Mouse (Mus musculus) T-helper 1 cell (primary cell): ENCODE data around the gene Wipf1.

Experiments used
- in situ Hi-C: fragments of 300-600 bp; cut with MboI, MseI; formaldehyde crosslinking; loops from one replicate; pipeline ENCODE4 v1.15.1; 2025; ENCODE audit warnings: high pct_unique_total_duplicates

Gene Wipf1

DNA sequence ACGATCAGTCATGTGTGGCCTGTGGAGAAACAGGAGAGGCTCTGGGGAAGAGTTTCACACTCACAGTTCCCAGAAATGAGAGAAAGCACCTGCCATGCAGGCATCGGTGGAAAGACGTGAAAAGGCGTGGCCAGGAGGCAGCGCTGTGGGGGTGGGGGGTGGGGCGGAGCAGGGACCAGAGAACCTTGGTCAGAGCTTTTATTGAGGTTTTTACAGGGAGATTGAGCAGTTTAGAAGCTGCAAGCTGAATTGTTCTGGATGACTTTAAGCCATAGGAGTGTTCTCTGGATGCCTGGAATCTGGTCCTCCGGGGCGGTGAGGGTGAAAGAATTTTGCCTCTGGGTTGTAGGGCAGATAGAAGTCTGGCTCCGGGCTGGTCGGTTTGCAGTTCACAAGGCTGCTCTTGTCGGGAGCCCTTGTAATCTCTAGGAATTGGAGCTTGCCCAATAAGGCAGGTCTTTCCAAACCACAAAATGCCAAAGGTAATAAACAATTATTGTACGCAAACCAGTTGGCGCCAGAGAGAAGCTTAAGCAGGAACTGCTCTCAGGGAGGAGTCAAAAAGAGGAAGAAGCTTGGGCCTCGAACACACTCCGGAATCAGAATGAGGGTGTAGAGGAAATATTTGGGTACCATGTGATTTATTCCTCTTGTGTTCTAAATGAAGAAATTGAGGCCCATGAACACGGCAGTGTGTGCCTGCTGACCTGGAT lies 11.1 kb upstream of the Wipf1 start:
- in situ Hi-C loops = loop anchor here (5.0 kb wide), 1 partner anchor 48 kb away; no protein-coding TSS in a partner anchor

DNA sequence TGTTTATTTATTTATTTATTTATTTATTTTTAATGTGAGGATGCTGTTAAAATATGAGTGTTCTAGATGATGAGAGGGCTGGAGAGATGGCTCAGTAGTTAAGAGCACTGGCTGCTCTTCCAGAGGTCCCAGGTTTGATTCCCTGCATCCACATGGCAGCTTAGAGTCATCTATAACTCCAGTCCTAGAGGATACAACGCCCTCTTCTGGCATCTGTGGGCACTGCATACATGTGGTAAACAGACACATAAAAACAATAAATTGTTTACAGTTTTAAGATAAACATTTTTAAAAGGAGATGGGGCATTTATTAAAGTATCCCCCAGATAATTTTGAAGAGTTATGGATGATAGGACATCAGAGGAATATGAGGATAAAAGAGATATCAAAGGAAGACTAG lies 10.2 kb upstream of the Wipf1 start:
- in situ Hi-C loops = loop anchor here (5.0 kb wide), 1 partner anchor 47 kb away; no protein-coding TSS in a partner anchor

GRCm38 (mm10) chr2:73539141-73539540 lies 9.6 kb upstream of the Wipf1 start:
- in situ Hi-C loops = no loop called here

- in situ Hi-C loops = no loop called here
Observed at GRCm38 (mm10) chr2:73538590-73538989, 9.1 kb upstream of the Wipf1 start.

GRCm38 (mm10) chr2:73536091-73536783 lies 6.7 kb upstream of the Wipf1 start:
- in situ Hi-C loops = no loop called here

- in situ Hi-C loops = no loop called here
Observed at GRCm38 (mm10) chr2:73534720-73535119, 5.2 kb upstream of the Wipf1 start.

GRCm38 (mm10) chr2:73530487-73530886 lies 953 bp upstream of the Wipf1 start:
- in situ Hi-C loops = no loop called here

DNA sequence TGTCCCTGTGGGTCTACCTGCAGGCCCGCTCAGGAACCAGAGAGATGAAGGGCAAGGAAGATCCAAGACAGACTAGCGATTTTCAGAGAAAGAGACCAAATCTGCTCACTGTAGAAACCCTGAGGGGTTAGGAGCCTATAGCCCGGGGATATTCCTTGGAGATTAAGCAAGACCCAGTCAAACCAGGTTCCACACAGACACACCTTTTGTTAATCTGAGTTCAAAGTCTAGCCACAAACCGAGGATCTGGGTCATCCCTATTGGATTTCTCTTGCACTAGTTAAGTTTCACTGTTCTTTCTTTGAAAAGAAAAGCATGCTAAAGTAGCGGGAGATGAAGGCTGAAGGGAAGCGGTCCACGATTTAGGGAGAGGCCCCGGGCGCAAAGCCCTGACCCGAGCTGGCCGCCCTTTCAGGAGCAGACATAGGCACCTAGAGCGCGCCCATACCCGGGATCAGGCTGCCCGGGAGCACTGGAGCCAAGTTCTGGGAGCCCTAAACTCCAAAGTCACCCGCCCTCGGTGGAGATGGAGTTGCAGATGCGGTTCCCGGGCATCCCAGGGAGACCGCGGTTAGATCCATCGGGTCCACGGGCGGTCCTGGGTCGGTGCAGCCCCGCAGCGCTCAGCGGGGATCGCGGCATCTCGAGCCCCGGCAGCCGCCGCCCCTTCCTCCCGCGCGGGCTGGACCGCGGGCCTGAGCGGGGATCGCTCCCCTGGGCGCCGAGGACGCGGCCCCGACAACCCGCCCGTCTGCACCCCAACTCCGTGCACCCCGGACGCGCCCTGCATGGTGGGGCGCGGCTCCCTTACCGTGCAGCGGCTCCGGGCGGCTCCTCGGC lies 798 bp downstream of the Wipf1 start:
- in situ Hi-C loops = no loop called here

DNA sequence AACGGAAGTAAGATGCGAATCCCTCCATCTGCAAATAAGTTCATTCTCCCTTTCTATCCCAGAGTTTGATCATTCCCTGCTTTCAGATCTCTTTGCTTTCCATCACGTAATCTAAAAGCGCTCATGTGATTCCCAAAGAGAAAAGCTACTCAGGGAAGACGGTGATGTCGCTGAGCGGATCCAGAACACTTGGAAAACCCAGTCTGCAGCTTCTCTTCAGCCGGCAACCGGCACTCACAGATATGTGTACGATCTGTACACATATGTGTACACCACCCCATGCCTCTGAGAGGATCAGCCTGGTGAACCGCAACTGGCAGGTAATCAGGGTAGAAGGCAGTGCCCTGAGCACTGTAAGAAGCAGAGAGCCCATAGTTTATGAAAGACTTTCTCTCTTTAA lies 1.6 kb downstream of the Wipf1 start:
- in situ Hi-C loops = no loop called here

GRCm38 (mm10) chr2:73526691-73527090 lies 2.8 kb downstream of the Wipf1 start:
- in situ Hi-C loops = no loop called here

- in situ Hi-C loops = no loop called here
Observed at GRCm38 (mm10) chr2:73522891-73523290, 6.6 kb downstream of the Wipf1 start.

DNA sequence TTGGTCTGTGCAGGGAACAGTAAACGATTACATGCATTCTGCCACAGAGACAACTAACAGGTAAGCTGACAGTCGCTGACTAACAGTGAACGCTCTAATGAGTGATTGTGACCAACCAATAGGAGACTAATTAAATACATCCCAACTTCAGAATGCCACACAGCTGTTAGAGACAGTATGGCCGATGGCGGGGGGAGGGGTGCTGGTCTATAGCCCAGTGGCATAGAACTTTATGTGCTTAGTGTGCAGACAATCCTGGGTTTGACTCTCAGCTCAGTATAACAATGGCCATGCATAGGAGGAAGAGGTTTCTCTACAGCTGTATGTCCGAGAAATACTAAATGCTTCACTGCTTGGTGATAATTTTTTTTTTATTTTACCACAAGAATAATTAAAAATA lies 7.2 kb downstream of the Wipf1 start:
- in situ Hi-C loops = no loop called here

- in situ Hi-C loops = no loop called here
Observed at GRCm38 (mm10) chr2:73521737-73522136, 7.8 kb downstream of the Wipf1 start.

DNA sequence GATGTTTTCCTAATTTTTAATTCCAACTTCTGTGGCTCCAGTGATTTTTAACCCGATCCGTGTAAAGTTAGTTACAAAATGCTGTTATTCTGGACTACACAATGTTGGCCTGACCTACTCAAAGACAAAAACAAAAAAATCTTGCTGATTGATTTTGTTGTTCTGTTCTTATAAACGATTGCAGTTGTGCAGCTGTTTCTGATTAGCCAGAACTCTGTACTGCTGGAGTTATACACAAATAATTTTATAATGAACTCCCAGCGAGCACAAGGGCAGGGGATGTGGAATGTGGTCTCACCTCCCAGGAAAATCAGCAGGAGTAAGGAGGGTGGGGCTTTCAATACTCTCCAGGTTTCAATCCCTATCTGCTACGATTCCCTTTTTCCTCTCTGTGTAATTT lies 10.6 kb downstream of the Wipf1 start:
- in situ Hi-C loops = loop anchor here (10.0 kb wide), 1 partner anchor 1396 kb away; no protein-coding TSS in a partner anchor

- in situ Hi-C loops = loop anchor here (10.0 kb wide), 1 partner anchor 1396 kb away; no protein-coding TSS in a partner anchor
Observed at GRCm38 (mm10) chr2:73518311-73518710, 11.2 kb downstream of the Wipf1 start.

DNA sequence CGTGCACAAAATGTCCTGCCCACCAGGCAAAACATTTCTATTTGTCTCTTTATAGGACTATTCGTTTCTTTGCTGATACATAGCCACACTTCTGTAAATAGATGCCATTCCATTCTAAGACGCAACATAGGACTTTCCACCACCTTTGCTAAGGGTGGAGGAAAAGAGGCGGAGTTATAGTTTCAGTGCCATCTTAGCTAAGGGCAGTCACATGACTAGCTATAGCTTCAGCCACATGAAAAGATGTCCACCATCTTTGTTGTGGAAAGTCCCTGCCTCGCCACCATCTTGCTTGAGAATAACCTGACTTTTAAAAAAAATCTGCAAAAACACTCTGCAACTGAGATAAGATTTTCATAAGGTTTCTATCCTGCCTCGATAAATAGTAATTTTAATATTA lies 15.4 kb downstream of the Wipf1 start:
- in situ Hi-C loops = loop anchor here (10.0 kb wide), 1 partner anchor 1401 kb away; no protein-coding TSS in a partner anchor

DNA sequence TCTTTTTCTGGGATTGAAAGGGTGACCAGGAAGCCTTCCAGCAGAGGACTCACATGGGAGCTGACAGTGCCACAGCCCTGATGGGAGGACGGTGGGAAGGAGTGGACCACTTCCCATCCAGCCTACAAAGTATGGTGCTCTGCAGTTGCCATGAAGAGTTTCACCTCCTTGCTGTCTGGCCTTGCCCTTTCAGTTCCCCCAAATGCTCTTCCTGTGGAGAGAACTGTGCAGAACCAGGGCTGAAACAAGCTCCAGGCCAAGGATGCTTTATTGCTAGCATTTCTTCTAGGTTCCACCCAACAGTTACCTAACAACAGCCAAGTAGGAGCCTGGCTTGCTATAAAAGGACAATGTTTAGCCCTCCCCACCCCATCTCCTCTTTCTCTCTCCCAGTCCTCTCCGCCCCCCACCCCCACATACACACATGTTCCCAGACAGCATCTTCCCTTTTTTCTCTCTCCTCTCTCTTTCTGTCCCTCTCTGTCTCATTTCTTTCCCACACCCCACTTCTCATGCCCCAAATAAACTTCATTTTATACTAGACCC lies 16.3 kb downstream of the Wipf1 start:
- in situ Hi-C loops = loop anchor here (10.0 kb wide), 1 partner anchor 1402 kb away; no protein-coding TSS in a partner anchor

- in situ Hi-C loops = loop anchor here (10.0 kb wide), 1 partner anchor 1403 kb away; no protein-coding TSS in a partner anchor
Observed at GRCm38 (mm10) chr2:73512044-73512443, 17.5 kb downstream of the Wipf1 start.

DNA sequence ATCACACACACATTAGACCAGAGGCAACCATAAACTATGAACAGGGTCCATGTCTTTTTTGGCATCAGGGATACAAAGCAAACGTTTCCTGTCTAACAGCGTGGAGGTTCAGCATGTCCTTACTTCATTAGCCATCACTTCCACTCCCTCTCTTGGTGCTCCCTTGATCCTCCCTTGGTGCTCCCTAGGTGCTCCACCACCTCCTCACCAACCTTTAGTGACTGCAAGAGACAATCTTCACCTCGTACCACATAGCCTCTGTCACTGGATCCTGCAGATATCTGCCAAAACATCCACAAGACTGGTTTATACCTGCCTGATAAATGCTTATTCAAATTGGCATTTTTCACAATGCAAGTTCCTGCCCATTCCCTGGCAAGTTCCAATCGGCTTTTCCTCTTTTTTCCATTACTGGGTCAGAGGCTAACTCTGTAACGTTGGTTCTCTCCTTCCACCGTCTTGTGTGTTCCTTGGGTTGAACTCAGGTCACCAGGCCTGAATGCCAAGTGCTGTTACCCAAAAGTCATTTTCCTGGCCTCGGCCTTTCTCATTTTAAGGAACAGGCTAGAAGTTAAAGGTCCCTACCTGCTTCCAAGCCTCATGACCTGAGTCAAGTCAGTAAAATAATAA lies 18.7 kb downstream of the Wipf1 start:
- in situ Hi-C loops = loop anchor here (10.0 kb wide), 1 partner anchor 1404 kb away; no protein-coding TSS in a partner anchor

GRCm38 (mm10) chr2:73510025-73510288 lies 19.6 kb downstream of the Wipf1 start:
- in situ Hi-C loops = loop anchor here (10.0 kb wide), 1 partner anchor 1405 kb away; no protein-coding TSS in a partner anchor
